Mouse (Mus musculus) liver, adult 10 weeks (tissue): Measurements from ENCODE around the gene Notch2. TPM values are rescaled to one million over a fixed set of nuclear protein-coding genes. Genes with fewer than 3 reads are reported as not detected.

Source experiments
- polyA plus RNA-seq: library from polyadenylated mRNA; stranded (reverse); fragments of 350-450 nt; fragmentation: Illumina TruSeq; extraction: RNeasy Lipid Tissue Mini Kit (QIAGEN cat#74804); gene quantifications from one replicate; pipeline ENCODE4 v1.2.3, GENCODE M21; 2014; ENCODE audit warnings: low read depth, low replicate concordance

Notch2 gene
- 5.5 TPM for polyA plus RNA-seq

GRCm38 (mm10) chr3:98013401-98014281 is at the start of gene Notch2:
Gene Notch2 (plus strand): TSS chr3:98013527.

GRCm38 (mm10) chr3:98160330-98160729 is 147.0 kb downstream of the Notch2 start, which contains the start of gene Adam30:
Gene Adam30 (plus strand): TSS chr3:98160630.

Other genes starting within 250 kb of the Notch2 start
- 33.6 TPM for gene Pde4dip, start 124.8 kb upstream of the Notch2 start, polyA plus RNA-seq
- 54.7 TPM for gene Sec22b, start 112.3 kb upstream of the Notch2 start, polyA plus RNA-seq
- not detected for gene Adam30, start 147.1 kb downstream of the Notch2 start, polyA plus RNA-seq
- not detected for gene Reg4, start 208.6 kb downstream of the Notch2 start, polyA plus RNA-seq